Mouse (Mus musculus) adrenal gland, adult 18-20 months (tissue): ENCODE measurements around the gene Drp2. TPM values are rescaled to one million over a fixed set of nuclear protein-coding genes. Genes with fewer than 3 reads are reported as not detected.
A peak's percentile ranks its signal among the peaks of the same experiment; 100 is the strongest.

Experiments used
- DNase-seq, 2 experiments: peaks; one replicate each; pipeline ENCODE4 v3.0.0; 2021 to 2022; ENCODE audit warnings: low spot score in 2 of 2
- long read RNA-seq, 2 experiments: library from polyadenylated mRNA; stranded (forward); transcript quantifications; one replicate each; pipeline ENCODE4 v2.0.0; 2021
- total RNA-seq, 2 experiments: library from RNA; stranded (reverse); gene quantifications; 1 replicate in 1 of 2; 2 replicates in 1 of 2; pipeline ENCODE4 v1.2.3; 2021

Gene Drp2
- under 1 TPM; 0.30 to 0.32 TPM for total RNA-seq
- long read RNA-seq, experiment 1: 0 reads
- long read RNA-seq, experiment 2: 0 reads

GRCm38 (mm10) chrX:134403863-134404583 lies at the start of gene Drp2:
Drp2 (plus strand) TSS chrX:134404551.
- no peak for DNase-seq

GRCm38 (mm10) chrX:134359336-134359735 lies 45.0 kb upstream of the Drp2 start:
- DNase-seq: no peak

GRCm38 (mm10) chrX:134362156-134362555 lies 42.2 kb upstream of the Drp2 start:
- no peak for DNase-seq

GRCm38 (mm10) chrX:134365421-134365820 lies 38.9 kb upstream of the Drp2 start:
- DNase-seq: no peak

- no peak for DNase-seq
Observed at GRCm38 (mm10) chrX:134366547-134366946, 37.8 kb upstream of the Drp2 start.

GRCm38 (mm10) chrX:134371279-134371678 lies 33.1 kb upstream of the Drp2 start:
- no peak for DNase-seq

- DNase-seq: no peak
Observed at GRCm38 (mm10) chrX:134374190-134374589, 30.2 kb upstream of the Drp2 start.

- peak in 1 of 2 experiments; percentile 9 for DNase-seq
Observed at GRCm38 (mm10) chrX:134384896-134385295, 19.5 kb upstream of the Drp2 start.

GRCm38 (mm10) chrX:134398972-134399371 lies 5.4 kb upstream of the Drp2 start:
- DNase-seq: no peak

- no peak for DNase-seq
Observed at GRCm38 (mm10) chrX:134404584-134404955, 219 bp downstream of the Drp2 start.

GRCm38 (mm10) chrX:134409354-134409900 lies 5.1 kb downstream of the Drp2 start:
- DNase-seq: no peak

GRCm38 (mm10) chrX:134412096-134412495 lies 7.7 kb downstream of the Drp2 start:
- DNase-seq: no peak

- no peak for DNase-seq
Observed at GRCm38 (mm10) chrX:134420097-134420496, 15.7 kb downstream of the Drp2 start.

- DNase-seq: no peak
Observed at GRCm38 (mm10) chrX:134424263-134424662, 19.9 kb downstream of the Drp2 start.

GRCm38 (mm10) chrX:134425798-134426197 lies 21.4 kb downstream of the Drp2 start:
- no peak for DNase-seq

- no peak for DNase-seq
Observed at GRCm38 (mm10) chrX:134426819-134427218, 22.5 kb downstream of the Drp2 start.

GRCm38 (mm10) chrX:134427307-134427706 lies 23.0 kb downstream of the Drp2 start:
- DNase-seq: no peak

- DNase-seq: no peak
Observed at GRCm38 (mm10) chrX:134474988-134475710, 70.8 kb downstream of the Drp2 start.

- DNase-seq: no peak
Observed at GRCm38 (mm10) chrX:134476290-134476689, 71.9 kb downstream of the Drp2 start, which contains the start of gene Taf7l. Taf7l (minus strand) TSS chrX:134476490.

GRCm38 (mm10) chrX:134481720-134482119 lies 77.4 kb downstream of the Drp2 start:
- DNase-seq: no peak

- peak; percentile 20 to 28 for DNase-seq
Observed at GRCm38 (mm10) chrX:134500651-134501050, 96.3 kb downstream of the Drp2 start.
